Mouse (Mus musculus): ENCODE results near the gene A630095E13Rik.
"Not testable (repeated sequence)": the region's sequence is repeated elsewhere in the genome, so short reads cannot be mapped to it uniquely, and the experiment has no call there.

The A630095E13Rik gene

DNA sequence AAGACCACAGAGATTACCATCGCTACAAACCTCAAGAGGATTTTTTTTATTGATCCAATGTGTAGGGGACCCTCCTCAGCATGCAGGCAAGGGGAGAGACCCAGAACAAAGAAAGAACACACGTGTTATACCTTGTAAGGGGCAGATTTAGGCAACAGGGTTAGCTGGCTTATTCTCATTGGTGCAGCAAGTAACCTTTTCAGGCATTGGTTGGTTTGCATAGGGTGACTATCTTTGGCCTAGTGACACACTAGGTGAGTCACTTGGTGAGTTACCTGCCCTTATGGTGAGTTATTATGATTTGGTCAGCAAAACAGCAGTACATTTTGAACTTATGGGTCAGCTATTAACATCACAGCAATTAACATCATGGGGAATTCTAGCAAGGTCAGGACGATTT is at the start of gene A630095E13Rik:
Gene A630095E13Rik, minus strand, starts transcription at position 101 of the 400 bp plus-strand sequence.
- DNase-seq: not testable (repeated sequence)

DNA sequence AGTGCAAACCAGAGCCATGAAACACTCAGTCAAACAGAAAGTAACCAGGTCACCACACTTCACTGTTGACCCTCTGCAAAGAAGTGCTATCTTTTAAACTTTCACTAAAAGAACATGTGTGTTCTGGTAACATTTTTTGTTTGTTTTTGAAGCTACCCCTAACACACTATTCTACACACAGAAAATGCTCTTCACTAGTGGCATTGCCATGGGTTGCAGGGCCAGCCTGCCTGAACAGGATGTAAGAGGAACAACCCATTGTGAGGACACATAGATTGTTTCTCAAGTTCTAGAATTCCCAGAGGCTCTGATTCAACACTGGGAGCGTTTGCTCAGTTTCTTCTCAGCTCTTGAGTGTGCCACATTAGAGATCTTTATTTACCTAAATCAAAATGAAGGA is 49.7 kb upstream of the A630095E13Rik start, which contains the start of gene Acrv1:
Gene Acrv1, plus strand, starts transcription at position 301 of the 400 bp plus-strand sequence.
- DNase-seq: no peak

DNA sequence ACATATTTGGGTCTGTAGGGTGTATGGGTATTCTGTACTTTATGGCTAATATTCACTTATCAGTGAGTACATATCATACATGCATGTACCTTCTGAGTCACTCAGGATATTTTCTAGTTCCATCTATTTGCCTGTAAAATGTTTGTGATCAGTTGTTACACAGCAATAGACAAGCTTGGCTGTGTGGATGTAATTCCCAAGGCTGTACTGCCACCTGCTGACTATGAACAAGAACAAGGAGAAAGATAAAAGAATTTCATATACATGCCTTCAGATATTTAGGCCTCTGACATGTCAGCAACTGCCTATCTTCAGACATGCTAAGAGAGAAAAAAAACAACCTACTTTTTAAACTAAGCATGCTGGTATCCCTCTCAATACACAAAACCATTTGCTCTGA is 44.2 kb upstream of the A630095E13Rik start:
- DNase-seq: no peak

DNA sequence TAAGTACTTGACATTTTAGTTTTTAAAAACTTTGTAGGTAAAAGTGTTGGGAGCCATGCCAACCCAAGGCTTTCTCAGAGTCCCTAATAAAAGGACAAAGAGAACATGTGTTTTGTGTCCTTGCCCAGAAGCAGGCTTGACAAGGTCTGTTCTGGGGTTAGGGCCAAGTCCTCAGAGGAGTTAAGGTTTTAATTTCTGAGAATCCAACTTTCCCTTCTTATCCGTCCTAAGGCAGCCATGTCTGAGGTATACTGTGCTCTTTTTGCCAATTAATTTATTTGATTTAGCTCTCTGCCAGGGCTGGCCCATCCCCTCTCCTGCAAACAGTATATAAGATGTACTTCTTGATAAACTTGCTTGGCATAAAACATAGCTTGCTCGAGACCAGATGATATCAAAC is 38.2 kb upstream of the A630095E13Rik start:
- no peak for DNase-seq
